Mouse (Mus musculus) kidney, adult 2 months (tissue): Measurements from ENCODE around the gene Gdap2. TPM values are rescaled to one million over a fixed set of nuclear protein-coding genes. Genes with fewer than 3 reads are reported as not detected.

Experiments
- DNase-seq: peaks from one replicate; pipeline ENCODE4 v3.0.0; 2021
- H3K27ac ChIP-seq: fragments of 200-500 bp; 2 replicates; pipeline ENCODE4 v1.5.1; 2012; ENCODE audit warnings: low read depth, low read length, control low read depth, inconsistent platforms; ENCODE audit not compliant: insufficient read depth
- H3K27me3 ChIP-seq: fragments of 200-500 bp; replicated peaks from 2 replicates; pipeline ENCODE4 v1.6.1; 2012; ENCODE audit warnings: mild to moderate bottlenecking, moderate library complexity, low read length, inconsistent platforms; ENCODE audit not compliant: control insufficient read depth, insufficient read depth
- H3K36me3 ChIP-seq: fragments of 200-500 bp; 2 replicates; pipeline ENCODE4 v1.6.1; 2012; ENCODE audit warnings: mild to moderate bottlenecking, moderate library complexity, low read length, inconsistent platforms; ENCODE audit not compliant: control insufficient read depth, insufficient read depth
- H3K4me1 ChIP-seq: fragments of 200-500 bp; 2 replicates; pipeline ENCODE4 v1.6.1; 2011; ENCODE audit warnings: low read length; ENCODE audit not compliant: control insufficient read depth, insufficient read depth
- H3K4me3 ChIP-seq: fragments of 200-500 bp; 2 replicates; pipeline ENCODE4 v1.5.1; 2011; ENCODE audit warnings: mild to moderate bottlenecking, low read depth, low read length, control low read depth; ENCODE audit not compliant: insufficient read depth
- CTCF ChIP-seq: fragments of 200-500 bp; conservative IDR thresholded peaks from 2 replicates; pipeline ENCODE4 v1.5.1; 2011; ENCODE audit warnings: low read depth, mild to moderate bottlenecking, control low read depth, low read length, moderate library complexity, mixed read lengths; ENCODE audit not compliant: insufficient read depth, insufficient read length
- POLR2A ChIP-seq: fragments of 200-500 bp; IDR thresholded peaks from one replicate; pipeline ENCODE4 v1.6.1; 2011; ENCODE audit warnings: low read depth, low read length, control low read depth
- WGBS: fragments of 180-500 bp; shearing (Covaris S2); methylation state at CpG from one replicate; pipeline ENCODE4 v1.1.7; 2018; 5-methylcytosine and 5-hydroxymethylcytosine counted together
- polyA plus RNA-seq: library from polyadenylated mRNA; depleted of rRNA; stranded (reverse); fragments of >200 nt; gene quantifications from 2 replicates; pipeline ENCODE4 v1.2.3, GENCODE M21; 2012

Gene Gdap2
- polyA plus RNA-seq, 1 experiment, result 14.4 TPM

DNA sequence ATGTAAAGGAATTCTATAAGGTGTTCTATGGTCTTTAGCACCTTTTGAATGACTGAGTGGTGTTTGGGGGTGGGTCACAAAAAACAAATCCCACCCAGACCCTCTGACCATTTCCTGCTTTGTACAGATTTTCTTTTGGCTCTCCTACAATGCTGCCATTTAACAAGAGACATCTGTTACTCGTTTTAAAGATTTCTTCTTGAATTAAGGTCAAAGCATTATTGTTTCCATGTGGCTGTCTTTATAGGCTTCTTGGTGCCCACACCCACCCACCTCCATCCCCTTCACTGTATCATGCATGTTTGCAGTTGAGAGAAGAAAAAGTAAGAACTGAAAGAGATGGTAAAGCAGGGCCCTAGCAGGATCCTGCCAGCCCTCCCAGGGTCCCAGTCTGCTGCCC lies 44.8 kb downstream of the Gdap2 start:
- H3K36me3 ChIP-seq, result peaks cover 6% of the 10 kb centered on the region; the same call in 1 of the 2 replicates
- no peak overlapping the region for H3K4me3 ChIP-seq
- H3K4me1 ChIP-seq, result no peaks in the 10 kb centered on the region
- TF ChIP-seq POLR2A (no peak), CTCF (no peak)
- no peak for DNase-seq
- WGBS, result 65% methylated on average over 1 of the region's 1 CpGs
- no peak overlapping the region for H3K27ac ChIP-seq
- H3K27me3 ChIP-seq, result no peaks in the 10 kb centered on the region

DNA sequence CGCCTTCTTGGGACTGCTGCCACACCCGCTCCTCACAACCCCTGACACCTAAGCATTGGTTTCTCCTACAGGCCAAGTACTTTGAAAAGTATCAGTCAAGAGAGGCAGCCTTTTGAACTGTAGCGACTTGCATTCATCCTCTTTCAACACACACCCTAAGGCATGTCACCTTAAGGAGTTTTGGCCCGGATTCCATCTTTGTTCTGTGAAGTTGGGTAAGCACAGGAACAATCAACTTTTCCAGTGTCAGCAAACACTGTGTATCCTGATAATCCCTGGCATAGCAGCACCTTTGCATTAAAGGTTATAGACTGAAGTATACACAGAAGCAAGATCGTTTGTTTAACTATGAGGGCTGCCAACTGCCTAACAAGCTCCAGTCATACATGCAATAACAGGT lies 53.3 kb downstream of the Gdap2 start:
- Histone ChIP-seq H3K36me3 (no peaks in the 10 kb centered on the region), H3K27ac (no peak overlapping the region), H3K4me1 (no peaks in the 10 kb centered on the region), H3K4me3 (no peak overlapping the region), H3K27me3 (no peaks in the 10 kb centered on the region)
- DNase-seq, result no peak
- 91% methylated on average over 5 of the region's 5 CpGs for WGBS
- TF ChIP-seq CTCF (no peak), POLR2A (no peak)

DNA sequence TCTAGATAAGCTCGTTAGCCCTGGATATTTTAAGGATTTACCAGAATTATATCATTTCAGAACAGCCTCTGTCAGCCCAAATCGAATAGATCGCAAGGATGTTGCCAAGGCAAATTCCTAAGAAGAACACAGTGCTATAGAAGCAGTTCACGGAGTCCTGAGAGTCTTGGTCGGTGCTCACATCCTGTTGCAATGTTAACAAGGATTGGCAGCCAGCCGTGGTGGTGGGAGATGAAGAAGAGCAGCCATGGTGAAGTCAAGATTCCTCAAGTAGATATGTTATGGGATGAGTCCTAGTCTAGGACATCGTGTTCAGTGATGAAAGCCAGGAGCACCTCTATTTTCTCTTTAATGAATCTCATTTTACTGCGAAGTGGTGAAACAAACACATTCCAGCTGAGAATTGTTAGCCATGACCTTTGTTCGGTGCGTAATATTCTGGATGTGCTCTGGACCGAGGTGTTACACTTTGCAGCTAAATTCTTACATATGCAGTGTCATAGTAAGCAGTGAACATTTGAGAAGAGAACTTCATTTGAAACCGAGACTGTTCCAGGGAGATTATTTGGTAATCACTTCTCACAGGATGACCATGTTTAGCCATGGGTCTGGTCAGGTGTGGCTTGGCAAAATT lies 63.3 kb downstream of the Gdap2 start:
- H3K4me3 ChIP-seq, result no peak overlapping the region
- DNase-seq, result peak; percentile 72
- TF ChIP-seq POLR2A, result no peak
- TF ChIP-seq CTCF, result no peak
- 53% methylated on average over 12 of the region's 12 CpGs for WGBS
- no peaks in the 10 kb centered on the region for H3K27me3 ChIP-seq
- no peaks in the 10 kb centered on the region for H3K4me1 ChIP-seq
- H3K27ac ChIP-seq, result no peak overlapping the region; the same call in 1 of the 2 replicates
- no peaks in the 10 kb centered on the region for H3K36me3 ChIP-seq

DNA sequence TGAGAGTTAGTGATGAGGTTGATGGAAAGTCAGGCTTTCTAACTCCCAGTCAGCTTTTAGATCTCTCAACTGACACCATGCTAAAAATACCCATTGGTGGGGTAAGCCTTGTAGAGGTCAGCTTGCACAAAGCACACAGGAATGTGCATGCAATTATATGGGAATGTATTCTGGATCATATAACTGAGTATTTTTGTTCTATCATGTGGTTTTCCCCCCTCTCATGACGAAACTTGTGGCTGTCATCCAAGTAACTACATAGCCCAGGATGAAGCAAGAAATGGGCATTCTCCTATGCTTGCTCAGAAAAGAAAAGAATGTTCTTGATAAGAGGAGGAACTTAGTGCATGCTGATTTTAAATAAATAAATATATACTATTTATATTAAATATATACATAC lies 65.3 kb downstream of the Gdap2 start:
- Histone ChIP-seq H3K27ac (no peak overlapping the region), H3K27me3 (no peaks in the 10 kb centered on the region), H3K4me3 (no peak overlapping the region), H3K36me3 (no peaks in the 10 kb centered on the region), H3K4me1 (no peaks in the 10 kb centered on the region)
- no peak for DNase-seq
- 60% methylated on average over 1 of the region's 1 CpGs for WGBS
- TF ChIP-seq POLR2A, result no peak
- TF ChIP-seq CTCF, result no peak

DNA sequence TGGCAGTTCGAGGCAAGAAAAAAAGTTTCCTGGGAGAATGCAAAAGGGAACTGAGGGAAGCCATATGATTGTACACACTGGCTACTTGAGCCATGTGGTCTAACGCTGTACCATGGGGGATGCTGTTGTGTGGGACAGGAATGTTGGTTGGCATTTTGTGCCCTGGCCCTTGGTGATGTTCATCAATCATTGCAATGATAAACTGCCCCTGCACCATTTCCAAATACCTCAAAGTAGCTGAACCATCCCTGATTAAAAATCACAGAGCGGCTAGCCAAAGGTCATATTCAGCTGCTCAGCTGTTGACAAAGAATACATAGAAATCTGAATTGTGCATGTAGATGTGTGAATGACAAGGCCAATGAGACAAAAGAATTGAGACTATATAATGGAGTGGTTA lies 66.8 kb downstream of the Gdap2 start:
- Histone ChIP-seq H3K36me3 (no peaks in the 10 kb centered on the region), H3K4me1 (no peaks in the 10 kb centered on the region), H3K27me3 (no peaks in the 10 kb centered on the region), H3K4me3 (no peak overlapping the region), H3K27ac (no peak overlapping the region)
- TF ChIP-seq CTCF (no peak), POLR2A (no peak)
- 55% methylated on average over 3 of the region's 3 CpGs for WGBS
- peak; percentile 75 for DNase-seq

DNA sequence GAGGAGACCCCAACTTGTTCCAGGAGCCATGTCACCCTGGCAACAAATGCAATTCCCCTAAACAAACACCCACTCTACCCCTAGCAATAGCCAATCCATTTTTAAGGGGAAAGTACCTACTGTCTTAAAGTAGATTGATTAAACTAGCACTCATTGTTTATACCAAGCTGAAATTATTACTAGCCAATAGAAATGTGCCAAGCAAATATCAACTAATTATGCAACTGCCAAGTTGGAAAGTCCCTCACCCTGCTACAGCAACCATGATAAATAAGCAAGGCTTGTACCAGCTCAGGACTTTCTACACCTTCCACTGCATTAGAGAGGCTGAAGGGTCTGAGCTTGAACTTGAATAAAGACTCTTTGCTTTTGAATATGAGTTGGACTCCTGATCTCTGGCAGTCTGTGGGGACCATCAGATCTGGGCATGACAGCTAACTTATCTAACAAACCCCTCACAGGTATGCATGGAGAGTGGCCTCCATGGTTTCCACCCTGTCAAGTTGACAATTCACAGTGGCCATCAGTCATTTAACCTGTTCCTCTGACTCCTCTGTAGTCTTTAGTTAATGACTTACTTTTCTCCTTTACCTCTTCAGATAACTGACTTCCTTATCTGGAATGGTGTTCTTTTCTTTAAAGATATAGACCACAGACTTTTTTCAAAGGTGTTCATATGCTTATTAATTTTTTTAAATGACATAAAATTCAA lies 74.7 kb downstream of the Gdap2 start:
- no peak for DNase-seq
- Histone ChIP-seq H3K4me3 (no peak overlapping the region), H3K27ac (no peak overlapping the region), H3K36me3 (no peaks in the 10 kb centered on the region), H3K4me1 (no peaks in the 10 kb centered on the region), H3K27me3 (no peaks in the 10 kb centered on the region)
- no peak for TF ChIP-seq CTCF
- no peak for TF ChIP-seq POLR2A

DNA sequence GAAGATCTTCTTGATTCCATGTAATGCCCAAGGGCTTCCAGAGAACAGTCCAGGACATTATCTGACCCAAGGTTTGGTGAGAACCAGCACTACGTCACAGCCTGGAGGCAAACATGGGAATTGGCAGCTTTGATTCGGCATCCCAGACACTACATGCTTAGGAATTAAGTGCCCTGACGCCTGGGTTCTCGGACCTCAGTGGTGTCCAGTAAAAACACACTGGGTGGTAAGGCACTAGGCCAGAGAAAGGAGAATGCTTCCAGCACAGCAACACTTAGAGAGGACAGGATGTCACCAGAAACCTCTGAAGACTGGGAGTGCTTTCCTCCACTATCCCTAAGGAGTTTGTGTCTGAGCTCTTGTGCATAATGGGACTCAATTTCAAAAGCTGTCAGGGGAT lies 80.0 kb downstream of the Gdap2 start:
- Histone ChIP-seq H3K27me3 (no peaks in the 10 kb centered on the region), H3K27ac (no peak overlapping the region), H3K36me3 (no peaks in the 10 kb centered on the region), H3K4me1 (no peaks in the 10 kb centered on the region), H3K4me3 (no peak overlapping the region)
- no peak for TF ChIP-seq POLR2A
- no peak for TF ChIP-seq CTCF
- peak; percentile 21 for DNase-seq
- 75% methylated on average over 4 of the region's 4 CpGs for WGBS
